Mouse (Mus musculus) CH12.LX (cell line): ENCODE measurements around the gene Oxsr1. TPM values are rescaled to one million over a fixed set of nuclear protein-coding genes. Genes with fewer than 3 reads are reported as not detected.

ENCODE experiments used
- DNase-seq: peaks from one replicate; pipeline ENCODE4 v3.0.0-alpha.2; 2013; ENCODE audit errors: extremely low read depth
- H3K27ac ChIP-seq: 2 replicates; pipeline ENCODE4 v1.5.1; 2012; ENCODE audit warnings: low read depth, mild to moderate bottlenecking, control low read depth, moderate library complexity; ENCODE audit not compliant: insufficient read depth
- H3K27me3 ChIP-seq: replicated peaks from 2 replicates; pipeline ENCODE3; 2012; ENCODE audit warnings: inconsistent platforms
- H3K36me3 ChIP-seq, 2 experiments: replicated peaks in 1 of 2; 2 replicates each; pipeline versions ENCODE3 to v1.6.1; 2012; ENCODE audit warnings: inconsistent platforms in 1 of 2, low read length in 1 of 2, mild to moderate bottlenecking in 1 of 2, mixed read lengths in 1 of 2, moderate library complexity in 1 of 2; ENCODE audit not compliant: control insufficient read depth in 1 of 2, insufficient read depth in 1 of 2
- H3K4me1 ChIP-seq, 2 experiments: 2 replicates each; pipeline ENCODE4 v1.6.1; 2012; ENCODE audit warnings: inconsistent platforms in 1 of 2, moderate library complexity in 1 of 2; ENCODE audit not compliant: insufficient read depth in 2 of 2, control insufficient read depth in 1 of 2
- H3K4me2 ChIP-seq: 2 replicates; pipeline ENCODE4 v1.6.1; 2012; ENCODE audit warnings: low read depth, mild to moderate bottlenecking, control low read depth; ENCODE audit not compliant: poor library complexity, insufficient read depth, severe bottlenecking
- H3K4me3 ChIP-seq, 3 experiments: fragments of 150-350 bp in 1 of 3; sonication (generic) in 1 of 3; replicated peaks in 1 of 3; 2 replicates each; pipeline versions ENCODE3 to v1.5.1; 2011 to 2012; ENCODE audit warnings: low read depth in 2 of 3, low read length in 2 of 3, mild to moderate bottlenecking in 2 of 3, moderate library complexity in 2 of 3, control low read depth in 1 of 3, improper control_type of control experiment in 1 of 3, inconsistent platforms in 1 of 3, mixed read lengths in 1 of 3; ENCODE audit not compliant: poor library complexity in 1 of 3
- H3K79me2 ChIP-seq: replicated peaks from 2 replicates; pipeline ENCODE4 v1.6.1; 2012; ENCODE audit warnings: mild to moderate bottlenecking, moderate library complexity; ENCODE audit not compliant: control insufficient read depth, poor library complexity, insufficient read depth, severe bottlenecking; ENCODE audit errors: extremely low read depth
- H3K9ac ChIP-seq: 2 replicates; pipeline ENCODE4 v1.6.1; 2012; ENCODE audit warnings: low read depth, mild to moderate bottlenecking, control low read depth, moderate library complexity; ENCODE audit not compliant: insufficient read depth
- H3K9me3 ChIP-seq: replicated peaks from 2 replicates; pipeline ENCODE3; 2012; ENCODE audit warnings: low read length, inconsistent platforms, mixed read lengths
- CHD2 ChIP-seq: IDR thresholded peaks from 2 replicates; pipeline ENCODE4 v1.6.1; 2011; ENCODE audit warnings: low read length, improper control_type of control experiment
- EP300 ChIP-seq: IDR thresholded peaks from 2 replicates; pipeline ENCODE4 v1.6.1; 2011; ENCODE audit warnings: low read length, improper control_type of control experiment
- GABPA ChIP-seq: IDR thresholded peaks from 2 replicates; pipeline ENCODE4 v1.6.1; 2012; ENCODE audit warnings: low read depth, low read length, improper control_type of control experiment, inconsistent platforms; ENCODE audit not compliant: insufficient replicate concordance
- HCFC1 ChIP-seq: IDR thresholded peaks from 2 replicates; pipeline ENCODE4 v1.6.1; 2012; ENCODE audit warnings: low read depth, mild to moderate bottlenecking, inconsistent platforms, low read length, improper control_type of control experiment
- IRF4 ChIP-seq: IDR thresholded peaks from 2 replicates; pipeline ENCODE4 v1.6.1; 2014; ENCODE audit warnings: low read depth, mild to moderate bottlenecking, inconsistent platforms, low read length, improper control_type of control experiment
- JUN ChIP-seq: IDR thresholded peaks from 2 replicates; pipeline ENCODE4 v1.6.1; 2011; ENCODE audit warnings: low read depth, mild to moderate bottlenecking, low read length, improper control_type of control experiment, moderate library complexity; ENCODE audit not compliant: insufficient read depth
- JUND ChIP-seq: conservative IDR thresholded peaks from 2 replicates; pipeline ENCODE4 v1.6.1; 2011; ENCODE audit warnings: low read depth, low read length, improper control_type of control experiment
- KAT2A ChIP-seq: IDR thresholded peaks from 2 replicates; pipeline ENCODE4 v1.6.1; 2012; ENCODE audit warnings: low read length, improper control_type of control experiment, inconsistent platforms; ENCODE audit not compliant: insufficient replicate concordance
- MAFK ChIP-seq: IDR thresholded peaks from 2 replicates; pipeline ENCODE4 v1.6.1; 2011; ENCODE audit warnings: low read length, improper control_type of control experiment; ENCODE audit not compliant: insufficient replicate concordance
- MAZ ChIP-seq: IDR thresholded peaks from 2 replicates; pipeline ENCODE4 v1.6.1; 2012; ENCODE audit warnings: low read depth, mild to moderate bottlenecking, inconsistent platforms, low read length, improper control_type of control experiment, moderate library complexity
- MXI1 ChIP-seq: IDR thresholded peaks from 2 replicates; pipeline ENCODE4 v1.6.1; 2011; ENCODE audit warnings: mild to moderate bottlenecking, low read depth, low read length, improper control_type of control experiment
- NELFE ChIP-seq: IDR thresholded peaks from 2 replicates; pipeline ENCODE4 v1.6.1; 2011; ENCODE audit warnings: low read depth, low read length, improper control_type of control experiment
- POLR2A ChIP-seq: IDR thresholded peaks from 2 replicates; pipeline ENCODE4 v1.6.1; 2011; ENCODE audit warnings: low read depth, mild to moderate bottlenecking, improper control_type of control experiment, low read length
- POLR2AphosphoS2 ChIP-seq: IDR thresholded peaks from 2 replicates; pipeline ENCODE4 v1.6.1; 2011; ENCODE audit warnings: low read depth, low read length, improper control_type of control experiment
- RCOR1 ChIP-seq: conservative IDR thresholded peaks from 2 replicates; pipeline ENCODE4 v1.6.1; 2012; ENCODE audit warnings: low read depth, mild to moderate bottlenecking, inconsistent platforms, low read length, improper control_type of control experiment
- SIN3A ChIP-seq: IDR thresholded peaks from 2 replicates; pipeline ENCODE4 v1.6.1; 2012; ENCODE audit warnings: low read length, improper control_type of control experiment, inconsistent platforms
- SMC3 ChIP-seq: IDR thresholded peaks from 2 replicates; pipeline ENCODE4 v1.6.1; 2011; ENCODE audit warnings: low read depth, low read length, improper control_type of control experiment
- TBP ChIP-seq: conservative IDR thresholded peaks from 2 replicates; pipeline ENCODE4 v1.6.1; 2011; ENCODE audit warnings: low read depth, low read length, improper control_type of control experiment
- USF2 ChIP-seq: conservative IDR thresholded peaks from 2 replicates; pipeline ENCODE4 v1.6.1; 2011; ENCODE audit warnings: low read depth, low read length, improper control_type of control experiment
- ZKSCAN1 ChIP-seq: IDR thresholded peaks from 2 replicates; pipeline ENCODE4 v1.6.1; 2012; ENCODE audit warnings: low read depth, inconsistent platforms, low read length, improper control_type of control experiment, borderline replicate concordance
- dilution Hi-C: fragments of 300-500 bp; cut with MboI; formaldehyde crosslinking; loops from 2 replicates; pipeline ENCODE4 v1.14.3; 2020; ENCODE audit warnings: low sequenced_read_pairs; ENCODE audit not compliant: extremely low pct_unique_long_range_greater_than_20kb, extremely low pct_ligation_motif_present
- in situ Hi-C: fragments of 300-500 bp; cut with MboI; formaldehyde crosslinking; loops from 3 replicates; pipeline ENCODE4 v1.14.3; 2019; ENCODE audit warnings: low sequenced_read_pairs, low pct_ligation_motif_present, low pct_unique_long_range_greater_than_20kb, mixed read lengths
- polyA plus RNA-seq: library from polyadenylated mRNA; unstranded; fragments of >175 nt; gene quantifications from 2 replicates; pipeline ENCODE4 v1.2.1, GENCODE M21; 2012; ENCODE audit warnings: low read depth; ENCODE audit not compliant: insufficient read length
- total RNA-seq, 2 experiments: library from RNA; depleted of rRNA; stranded (reverse); fragments of 300-350 nt in 1 of 2; fragments of >200 nt in 1 of 2; gene quantifications; 2 replicates each; pipeline ENCODE4 v1.2.3; 2012 to 2014

The Oxsr1 gene
- total and polyA plus RNA-seq, 3 experiments = 22.1 to 36.1 (median 33.3) TPM

GRCm38 (mm10) chr9:119207113-119207512 lies 115.1 kb downstream of the Oxsr1 start:
- Histone ChIP-seq H3K27ac (no peak overlapping the region), H3K4me2 (no peak overlapping the region), H3K9me3 (peaks cover 2% of the 10 kb centered on the region), H3K4me3 (no peak overlapping the region), H3K27me3 (no peaks in the 10 kb centered on the region), H3K36me3 (no peaks in the 10 kb centered on the region), H3K4me1 (no peaks in the 10 kb centered on the region), H3K79me2 (no peaks in the 10 kb centered on the region), H3K9ac (no peak overlapping the region)
- in situ Hi-C loops (no loop called here), dilution Hi-C loops (no loop called here)
- no peak for TF ChIP-seq ZKSCAN1
- no peak for TF ChIP-seq TBP
- TF ChIP-seq POLR2AphosphoS2 = no peak
- no peak for TF ChIP-seq POLR2A
- TF ChIP-seq USF2 = no peak
- no peak for TF ChIP-seq RCOR1
- no peak for TF ChIP-seq EP300
- DNase-seq = no peak

- TF ChIP-seq NELFE = no peak
- no peak for TF ChIP-seq GABPA
- no peak for TF ChIP-seq ZKSCAN1
- no peak for TF ChIP-seq POLR2AphosphoS2
- TF ChIP-seq KAT2A = no peak
- no peak for TF ChIP-seq JUN
- TF ChIP-seq HCFC1 = no peak
- TF ChIP-seq EP300 = no peak
- TF ChIP-seq CHD2 = no peak
- no peak for TF ChIP-seq MXI1
- TF ChIP-seq RCOR1 = no peak
- TF ChIP-seq IRF4 = no peak
- TF ChIP-seq SMC3 = no peak
- no peak for TF ChIP-seq JUND
- TF ChIP-seq USF2 = no peak
- TF ChIP-seq SIN3A = no peak
- no peak for TF ChIP-seq MAZ
- no peak for TF ChIP-seq MAFK
- in situ Hi-C loops (no loop called here), dilution Hi-C loops (no loop called here)
These were observed 115.6 kb downstream of the Oxsr1 start for GRCm38 (mm10) chr9:119206666-119207065.

More at GRCm38 (mm10) chr9:119206666-119207065, 115.6 kb downstream of the Oxsr1 start:
- Histone ChIP-seq H3K4me1 (no peaks in the 10 kb centered on the region), H3K4me2 (no peak overlapping the region), H3K27me3 (peaks cover under 1% of the 10 kb centered on the region), H3K27ac (no peak overlapping the region), H3K36me3 (no peaks in the 10 kb centered on the region), H3K79me2 (no peaks in the 10 kb centered on the region), H3K9ac (no peak overlapping the region), H3K4me3 (no peak overlapping the region), H3K9me3 (peaks cover 2% of the 10 kb centered on the region)
- no peak for DNase-seq
